Mouse (Mus musculus) CH12.LX (cell line): ENCODE data around the gene Prkn. TPM values are rescaled to one million over a fixed set of nuclear protein-coding genes. Genes with fewer than 3 reads are reported as not detected.

Experiments used
- DNase-seq: peaks from one replicate; pipeline ENCODE4 v3.0.0-alpha.2; 2013; ENCODE audit errors: extremely low read depth
- H3K27ac ChIP-seq: 2 replicates; pipeline ENCODE4 v1.5.1; 2012; ENCODE audit warnings: low read depth, mild to moderate bottlenecking, control low read depth, moderate library complexity; ENCODE audit not compliant: insufficient read depth
- H3K27me3 ChIP-seq: replicated peaks from 2 replicates; pipeline ENCODE3; 2012; ENCODE audit warnings: inconsistent platforms
- H3K36me3 ChIP-seq, 2 experiments: replicated peaks in 1 of 2; 2 replicates each; pipeline versions ENCODE3 to v1.6.1; 2012; ENCODE audit warnings: inconsistent platforms in 1 of 2, low read length in 1 of 2, mild to moderate bottlenecking in 1 of 2, mixed read lengths in 1 of 2, moderate library complexity in 1 of 2; ENCODE audit not compliant: control insufficient read depth in 1 of 2, insufficient read depth in 1 of 2
- H3K4me1 ChIP-seq, 2 experiments: 2 replicates each; pipeline ENCODE4 v1.6.1; 2012; ENCODE audit warnings: inconsistent platforms in 1 of 2, moderate library complexity in 1 of 2; ENCODE audit not compliant: insufficient read depth in 2 of 2, control insufficient read depth in 1 of 2
- H3K4me2 ChIP-seq: 2 replicates; pipeline ENCODE4 v1.6.1; 2012; ENCODE audit warnings: low read depth, mild to moderate bottlenecking, control low read depth; ENCODE audit not compliant: poor library complexity, insufficient read depth, severe bottlenecking
- H3K4me3 ChIP-seq, 3 experiments: fragments of 150-350 bp in 1 of 3; sonication (generic) in 1 of 3; replicated peaks in 1 of 3; 2 replicates each; pipeline versions ENCODE3 to v1.5.1; 2011 to 2012; ENCODE audit warnings: low read depth in 2 of 3, low read length in 2 of 3, mild to moderate bottlenecking in 2 of 3, moderate library complexity in 2 of 3, control low read depth in 1 of 3, improper control_type of control experiment in 1 of 3, inconsistent platforms in 1 of 3, mixed read lengths in 1 of 3; ENCODE audit not compliant: poor library complexity in 1 of 3
- H3K79me2 ChIP-seq: replicated peaks from 2 replicates; pipeline ENCODE4 v1.6.1; 2012; ENCODE audit warnings: mild to moderate bottlenecking, moderate library complexity; ENCODE audit not compliant: control insufficient read depth, poor library complexity, insufficient read depth, severe bottlenecking; ENCODE audit errors: extremely low read depth
- H3K9ac ChIP-seq: 2 replicates; pipeline ENCODE4 v1.6.1; 2012; ENCODE audit warnings: low read depth, mild to moderate bottlenecking, control low read depth, moderate library complexity; ENCODE audit not compliant: insufficient read depth
- H3K9me3 ChIP-seq: replicated peaks from 2 replicates; pipeline ENCODE3; 2012; ENCODE audit warnings: low read length, inconsistent platforms, mixed read lengths
- CHD2 ChIP-seq: IDR thresholded peaks from 2 replicates; pipeline ENCODE4 v1.6.1; 2011; ENCODE audit warnings: low read length, improper control_type of control experiment
- CTCF ChIP-seq, 2 experiments: IDR thresholded peaks in 1 of 2; conservative IDR thresholded peaks in 1 of 2; 2 replicates each; pipeline ENCODE4 v1.5.1; 2011 to 2012; ENCODE audit warnings: low read depth in 2 of 2, low read length in 2 of 2, improper control_type of control experiment in 1 of 2, inconsistent platforms in 1 of 2, mild to moderate bottlenecking in 1 of 2, moderate library complexity in 1 of 2
- HCFC1 ChIP-seq: IDR thresholded peaks from 2 replicates; pipeline ENCODE4 v1.6.1; 2012; ENCODE audit warnings: low read depth, mild to moderate bottlenecking, inconsistent platforms, low read length, improper control_type of control experiment
- JUND ChIP-seq: conservative IDR thresholded peaks from 2 replicates; pipeline ENCODE4 v1.6.1; 2011; ENCODE audit warnings: low read depth, low read length, improper control_type of control experiment
- MAX ChIP-seq: IDR thresholded peaks from 2 replicates; pipeline ENCODE4 v1.6.1; 2011; ENCODE audit warnings: low read length, improper control_type of control experiment
- MAZ ChIP-seq: IDR thresholded peaks from 2 replicates; pipeline ENCODE4 v1.6.1; 2012; ENCODE audit warnings: low read depth, mild to moderate bottlenecking, inconsistent platforms, low read length, improper control_type of control experiment, moderate library complexity
- NELFE ChIP-seq: IDR thresholded peaks from 2 replicates; pipeline ENCODE4 v1.6.1; 2011; ENCODE audit warnings: low read depth, low read length, improper control_type of control experiment
- PAX5 ChIP-seq: IDR thresholded peaks from 2 replicates; pipeline ENCODE4 v1.6.1; 2012; ENCODE audit warnings: low read length, inconsistent platforms, mixed read lengths
- UBTF ChIP-seq: IDR thresholded peaks from 2 replicates; pipeline ENCODE4 v1.6.1; 2012; ENCODE audit warnings: low read depth, mild to moderate bottlenecking, inconsistent platforms, low read length, improper control_type of control experiment, moderate library complexity
- USF1 ChIP-seq: IDR thresholded peaks from 2 replicates; pipeline ENCODE4 v1.6.1; 2014; ENCODE audit warnings: low read depth, mild to moderate bottlenecking, inconsistent platforms, low read length, improper control_type of control experiment
- USF2 ChIP-seq: conservative IDR thresholded peaks from 2 replicates; pipeline ENCODE4 v1.6.1; 2011; ENCODE audit warnings: low read depth, low read length, improper control_type of control experiment
- ZKSCAN1 ChIP-seq: IDR thresholded peaks from 2 replicates; pipeline ENCODE4 v1.6.1; 2012; ENCODE audit warnings: low read depth, inconsistent platforms, low read length, improper control_type of control experiment, borderline replicate concordance
- dilution Hi-C: fragments of 300-500 bp; cut with MboI; formaldehyde crosslinking; loops from 2 replicates; pipeline ENCODE4 v1.14.3; 2020; ENCODE audit warnings: low sequenced_read_pairs; ENCODE audit not compliant: extremely low pct_unique_long_range_greater_than_20kb, extremely low pct_ligation_motif_present
- in situ Hi-C: fragments of 300-500 bp; cut with MboI; formaldehyde crosslinking; loops from 3 replicates; pipeline ENCODE4 v1.14.3; 2019; ENCODE audit warnings: low sequenced_read_pairs, low pct_ligation_motif_present, low pct_unique_long_range_greater_than_20kb, mixed read lengths
- polyA plus RNA-seq: library from polyadenylated mRNA; unstranded; fragments of >175 nt; gene quantifications from 2 replicates; pipeline ENCODE4 v1.2.1, GENCODE M21; 2012; ENCODE audit warnings: low read depth; ENCODE audit not compliant: insufficient read length
- total RNA-seq, 2 experiments: library from RNA; depleted of rRNA; stranded (reverse); fragments of 300-350 nt in 1 of 2; fragments of >200 nt in 1 of 2; gene quantifications; 2 replicates each; pipeline ENCODE4 v1.2.3; 2012 to 2014

Gene Prkn
- total and polyA plus RNA-seq, 3 experiments: 0.08 TPM; not detected in 2

- Histone ChIP-seq H3K9me3 (no peaks in the 10 kb centered on the region), H3K4me1 (peaks cover 5 to 27% of the 10 kb centered on the region in 2 experiments; a peak in 3 of 4 replicates), H3K27me3 (no peaks in the 10 kb centered on the region), H3K4me3 (no peak overlapping the region), H3K79me2 (no peaks in the 10 kb centered on the region), H3K27ac (no peak overlapping the region), H3K9ac (no peak overlapping the region), H3K36me3 (no peaks in the 10 kb centered on the region), H3K4me2 (no peak overlapping the region)
- dilution Hi-C loops: no loop called here
- in situ Hi-C loops: no loop called here
- no peak for DNase-seq
- TF ChIP-seq HCFC1: no peak
- no peak for TF ChIP-seq USF2
- TF ChIP-seq MAX: no peak
- TF ChIP-seq ZKSCAN1: no peak
Measured at GRCm38 (mm10) chr17:11318946-11319345, 478.8 kb downstream of the Prkn start.

DNA sequence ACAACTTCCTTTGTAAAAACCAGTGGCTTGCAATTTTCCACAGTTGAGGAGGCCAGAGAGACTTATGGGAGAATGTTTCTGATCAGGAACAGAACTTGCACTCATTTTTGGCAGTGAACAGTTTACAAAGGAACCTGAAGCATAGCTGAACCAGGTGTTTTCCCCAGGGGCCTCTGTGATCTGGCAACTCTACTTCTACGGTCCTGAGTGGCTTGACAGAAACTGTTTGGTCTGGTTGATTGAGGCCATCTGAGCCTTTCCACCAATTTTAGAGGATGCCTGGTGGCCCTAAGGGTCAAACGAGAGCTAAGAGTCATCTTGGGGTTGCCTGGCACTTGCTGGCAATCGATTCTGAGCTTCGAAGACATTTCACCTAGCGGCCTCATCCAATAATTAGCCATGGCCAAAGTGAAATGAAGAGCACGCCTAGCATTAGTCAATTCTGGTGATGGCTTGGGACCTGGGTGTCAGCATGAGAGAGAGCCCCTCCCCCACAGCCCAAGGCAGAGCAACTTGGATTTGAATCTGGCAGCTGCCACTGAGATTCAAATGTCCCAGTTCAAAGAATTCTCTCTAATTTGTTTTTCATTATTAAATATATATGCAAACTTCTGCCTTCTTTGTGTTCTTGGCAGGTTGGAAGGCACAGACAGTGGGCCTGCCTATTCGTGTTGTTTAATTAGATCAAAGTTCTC lies 479.6 kb downstream of the Prkn start:
- H3K27me3 ChIP-seq: no peaks in the 10 kb centered on the region
- DNase-seq: peak; percentile 56
- no peak overlapping the region for H3K27ac ChIP-seq
- H3K4me3 ChIP-seq: no peak overlapping the region
- TF ChIP-seq CTCF (conservative IDR thresholded peaks at IDR 0.05 in 1 of 2, IDR thresholded peaks at IDR 0.05 in 1 of 2; ENCODE audit: low read depth in 2 of 2, low read length in 2 of 2) (no peak), NELFE (no peak), UBTF (no peak), CHD2 (no peak), PAX5 (no peak), USF1 (no peak), HCFC1 (no peak), MAZ (no peak)
- H3K4me2 ChIP-seq: no peak overlapping the region; the same call in 1 of the 2 replicates
- no peaks in the 10 kb centered on the region for H3K36me3 ChIP-seq
- peaks cover 10 to 30% of the 10 kb centered on the region in 2 experiments; a peak in 3 of 4 replicates for H3K4me1 ChIP-seq
- no peaks in the 10 kb centered on the region for H3K9me3 ChIP-seq
- in situ Hi-C loops (no loop called here), dilution Hi-C loops (no loop called here)
- H3K79me2 ChIP-seq: no peaks in the 10 kb centered on the region
- H3K9ac ChIP-seq: no peak overlapping the region

DNA sequence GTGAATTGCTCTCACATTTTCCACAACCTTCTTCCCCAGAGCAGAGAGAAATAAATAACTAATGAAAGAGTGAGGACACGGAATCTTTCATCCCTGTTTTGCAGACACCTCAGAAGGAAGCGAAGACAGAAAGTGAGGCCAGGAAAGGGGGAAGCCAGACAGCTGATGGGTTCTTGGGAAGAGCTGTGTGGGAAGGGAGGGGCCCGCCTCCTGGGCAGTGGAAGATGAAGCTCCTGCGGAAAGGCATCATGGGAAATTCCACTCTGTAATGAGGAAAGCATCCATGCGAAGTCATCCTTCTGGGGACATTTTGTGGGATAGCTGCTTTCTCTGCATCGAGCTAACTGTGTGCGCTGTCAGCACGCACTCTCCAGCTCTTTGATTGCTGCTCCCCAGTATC lies 491.9 kb downstream of the Prkn start:
- Histone ChIP-seq H3K4me2 (no peak overlapping the region), H3K27me3 (no peaks in the 10 kb centered on the region), H3K36me3 (no peaks in the 10 kb centered on the region), H3K4me3 (no peak overlapping the region), H3K4me1 (no peaks in the 10 kb centered on the region), H3K9ac (no peak overlapping the region), H3K27ac (no peak overlapping the region), H3K9me3 (no peaks in the 10 kb centered on the region), H3K79me2 (no peaks in the 10 kb centered on the region)
- dilution Hi-C loops: no loop called here
- DNase-seq: no peak
- no peak for TF ChIP-seq USF1
- TF ChIP-seq JUND: no peak
- in situ Hi-C loops: no loop called here
